Mouse (Mus musculus): ENCODE data around the gene Rpp25l. TPM values are rescaled to one million over a fixed set of nuclear protein-coding genes. Genes with fewer than 3 reads are reported as not detected.

The Rpp25l gene
- polyA plus RNA-seq, 1 experiment from 2014 or later = 38.0 TPM

DNA sequence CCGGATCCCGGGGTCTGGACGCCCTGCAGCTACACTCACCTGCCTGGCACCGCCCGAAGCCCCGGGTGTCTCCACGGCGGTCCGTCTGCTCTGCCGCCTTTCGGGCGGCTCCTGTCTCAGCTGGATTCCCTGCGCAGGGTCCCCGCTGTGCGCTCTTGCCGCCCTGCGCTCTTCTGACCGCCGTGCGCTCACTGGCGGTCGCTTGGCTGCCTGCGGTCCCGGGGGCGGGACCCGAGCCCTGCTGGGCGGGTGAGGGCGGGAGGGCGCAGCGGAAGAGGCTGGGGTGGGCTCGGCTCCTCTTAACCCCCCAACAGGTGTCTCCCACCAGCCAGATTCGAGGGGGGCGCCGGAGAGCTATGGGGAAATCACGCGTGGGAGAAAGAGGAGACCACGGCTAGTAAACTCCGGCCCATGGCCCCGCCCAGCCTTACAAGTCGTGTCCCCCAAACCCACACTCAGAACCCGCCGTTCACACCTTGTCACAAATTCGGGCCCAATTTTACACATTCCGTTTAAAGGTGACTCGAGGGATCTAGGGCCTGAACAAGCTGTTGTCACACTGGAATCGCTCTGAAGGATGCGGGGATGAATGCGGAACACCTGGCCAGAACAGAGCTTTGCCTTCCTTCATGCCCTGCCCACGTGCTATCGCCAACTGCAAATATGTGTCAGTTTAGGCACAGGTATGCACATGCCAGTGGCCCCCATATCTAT, 17.9 kb upstream of the Rpp25l start, which contains the start of gene Arid3c:
TSS of gene Arid3c (minus strand) at position 91 of the 714 bp plus-strand sequence.
- peak within 1 kb of the TSS; percentile 60 for H3K4me2 ChIP-seq (replicated peaks; ENCODE audit: low read depth)
- ATAC-seq (ENCODE audit: low FRiP score, low TSS enrichment) (peak; percentile 35), DNase-seq (ENCODE audit: low spot score) (no peak)
- TF ChIP-seq EP300 (optimal IDR thresholded peaks at IDR 0.05) (no peak), CTCF (IDR thresholded peaks at IDR 0.05; ENCODE audit: low read depth) (no peak)
- WGBS = 1% methylated on average over 43 of the region's 50 CpGs
- H3K9me3 ChIP-seq (ENCODE audit: control insufficient read depth, low read length) = no peaks in the 10 kb centered on the region
- peak within 1 kb of the TSS; percentile 32 for H3K4me3 ChIP-seq (ENCODE audit: low read depth, low read length)
- no peaks in the 10 kb centered on the region for H3K4me1 ChIP-seq (replicated peaks; ENCODE audit: control insufficient read depth, insufficient read depth)
- H3K36me3 ChIP-seq (ENCODE audit: control insufficient read depth, insufficient read depth, low read length) = no peaks in the 10 kb centered on the region
- H3K27me3 ChIP-seq (ENCODE audit: control insufficient read depth, insufficient read depth, low read length) = peaks cover 11% of the 10 kb centered on the region
- no peak within 1 kb of the TSS for H3K27ac ChIP-seq (replicated peaks)
- H3K9ac ChIP-seq (ENCODE audit: low read length) = 0 out of 2 replicates have a peak within 1 kb of the TSS, but pooled peaks have one; percentile 35

DNA sequence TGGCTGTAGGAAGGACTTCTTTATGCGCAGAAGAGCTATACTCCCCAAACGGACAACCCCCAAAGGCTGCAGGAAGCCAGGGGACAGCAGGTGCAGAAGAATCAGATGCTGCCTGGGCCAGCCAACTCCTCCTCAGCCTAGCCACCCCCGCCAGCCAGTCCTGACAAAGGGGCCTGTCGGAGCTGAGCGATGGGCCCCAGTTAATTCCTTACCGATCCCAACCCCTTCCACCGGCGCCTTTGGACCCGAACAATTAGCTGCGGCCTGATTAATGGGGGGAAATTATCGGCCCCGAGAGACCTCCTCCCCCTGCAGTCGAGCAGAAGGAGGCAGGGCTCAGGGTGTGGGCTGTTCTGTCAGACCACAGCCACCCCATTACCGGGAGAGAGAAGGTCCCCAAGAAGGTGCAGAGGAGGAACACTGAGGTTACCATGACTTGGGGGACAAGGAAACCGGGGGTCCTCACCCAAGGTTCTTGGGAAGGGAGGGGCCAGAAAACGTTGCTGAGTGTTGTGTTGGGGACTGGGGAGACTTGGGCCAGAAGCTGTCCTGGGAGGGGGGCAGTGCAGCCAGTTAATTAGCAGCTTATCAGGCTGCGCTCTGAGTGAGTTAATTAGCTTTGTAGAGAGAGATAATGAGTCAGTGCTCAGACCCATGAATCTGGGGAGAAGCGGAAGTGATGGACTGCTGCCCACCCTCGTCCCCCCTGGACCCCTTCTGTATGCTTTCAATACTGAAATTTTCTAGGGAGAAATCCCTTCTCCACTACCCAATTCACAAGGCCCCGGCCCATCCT, 13.7 kb upstream of the Rpp25l start:
- Histone ChIP-seq H3K4me2 (replicated peaks; ENCODE audit: low read depth) (no peak overlapping the region), H3K36me3 (ENCODE audit: control insufficient read depth, insufficient read depth, low read length) (no peaks in the 10 kb centered on the region), H3K27me3 (ENCODE audit: control insufficient read depth, insufficient read depth, low read length) (peaks cover 16% of the 10 kb centered on the region), H3K27ac (replicated peaks) (no peak overlapping the region), H3K4me3 (ENCODE audit: low read depth, low read length) (no peak overlapping the region), H3K9me3 (ENCODE audit: control insufficient read depth, low read length) (no peaks in the 10 kb centered on the region), H3K4me1 (replicated peaks; ENCODE audit: control insufficient read depth, insufficient read depth) (no peaks in the 10 kb centered on the region), H3K9ac (ENCODE audit: low read length) (no peak overlapping the region)
- WGBS = 21% methylated on average over 20 of the region's 20 CpGs
- ATAC-seq (ENCODE audit: low FRiP score, low TSS enrichment) (no peak), DNase-seq (ENCODE audit: low spot score) (no peak)
- TF ChIP-seq CTCF (IDR thresholded peaks at IDR 0.05; ENCODE audit: low read depth) (no peak), EP300 (optimal IDR thresholded peaks at IDR 0.05) (no peak)

DNA sequence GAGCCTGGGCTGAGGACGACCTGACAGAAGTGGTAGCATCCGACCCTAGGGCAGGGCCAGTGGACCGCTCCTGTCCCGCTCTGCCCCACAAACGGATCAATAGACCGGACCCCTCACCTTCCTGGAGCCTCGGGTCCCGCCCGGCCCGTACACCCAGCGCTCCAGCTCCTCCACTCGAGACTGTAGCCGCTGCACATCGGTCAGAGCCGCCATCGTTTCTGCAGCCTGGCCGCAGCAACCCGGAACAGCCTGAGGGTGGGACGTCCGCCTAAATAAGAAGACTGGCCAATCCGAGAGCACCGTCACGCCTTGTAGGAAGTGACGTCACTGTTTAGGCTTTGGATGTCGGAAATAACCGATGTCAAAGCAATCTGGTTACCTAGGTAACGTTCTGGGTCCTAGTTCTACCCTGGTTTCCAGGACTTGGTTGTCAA, 9.6 kb upstream of the Rpp25l start, which contains the start of gene Dctn3:
TSS of gene Dctn3 (minus strand) at position 253 of the 434 bp plus-strand sequence.
- H3K4me2 ChIP-seq (replicated peaks; ENCODE audit: low read depth) = peak within 1 kb of the TSS; percentile 84
- TF ChIP-seq EP300 (optimal IDR thresholded peaks at IDR 0.05) = no peak
- TF ChIP-seq CTCF (IDR thresholded peaks at IDR 0.05; ENCODE audit: low read depth) = no peak
- peak within 1 kb of the TSS; percentile 89 for H3K9ac ChIP-seq (ENCODE audit: low read length)
- ATAC-seq (ENCODE audit: low FRiP score, low TSS enrichment) (peak; percentile 97), DNase-seq (ENCODE audit: low spot score) (peak; percentile 88)
- H3K36me3 ChIP-seq (ENCODE audit: control insufficient read depth, insufficient read depth, low read length) = peaks cover 9% of the 10 kb centered on the region; the same call in 1 of the 2 replicates
- H3K27ac ChIP-seq (replicated peaks) = no peak within 1 kb of the TSS
- no peaks in the 10 kb centered on the region; the same call in 1 of the 2 replicates for H3K4me1 ChIP-seq (replicated peaks; ENCODE audit: control insufficient read depth, insufficient read depth)
- WGBS = under 1% methylated on average over 27 of the region's 27 CpGs
- H3K27me3 ChIP-seq (ENCODE audit: control insufficient read depth, insufficient read depth, low read length) = peaks cover 7% of the 10 kb centered on the region
- H3K4me3 ChIP-seq (ENCODE audit: low read depth, low read length) = peak within 1 kb of the TSS; percentile 89
- H3K9me3 ChIP-seq (ENCODE audit: control insufficient read depth, low read length) = no peaks in the 10 kb centered on the region

DNA sequence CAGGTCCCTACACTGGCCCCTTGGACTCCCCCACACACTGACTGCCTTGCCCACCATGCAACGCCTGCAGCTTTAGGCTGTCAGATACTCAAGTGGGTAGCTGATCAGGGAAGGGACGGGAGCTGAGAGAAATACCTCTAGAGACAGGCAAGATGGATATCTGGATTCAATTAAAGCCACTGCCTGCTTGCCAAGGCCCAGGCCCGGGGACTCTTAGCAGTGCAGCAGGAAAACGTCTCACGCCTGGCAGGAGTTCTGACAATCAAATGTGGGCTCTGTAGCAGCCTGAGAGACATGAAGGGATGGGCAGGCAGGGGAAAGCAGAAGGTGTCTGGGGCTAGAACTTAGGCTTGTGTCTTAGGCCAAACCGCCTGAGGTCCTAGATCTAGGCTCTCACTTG, 3.5 kb upstream of the Rpp25l start:
- Histone ChIP-seq H3K9ac (ENCODE audit: low read length) (no peak overlapping the region; the same call in 1 of the 2 replicates), H3K9me3 (ENCODE audit: control insufficient read depth, low read length) (no peaks in the 10 kb centered on the region), H3K27ac (replicated peaks) (no peak overlapping the region), H3K4me1 (replicated peaks; ENCODE audit: control insufficient read depth, insufficient read depth) (peaks cover 7% of the 10 kb centered on the region), H3K4me3 (ENCODE audit: low read depth, low read length) (no peak overlapping the region), H3K4me2 (replicated peaks; ENCODE audit: low read depth) (no peak overlapping the region), H3K36me3 (ENCODE audit: control insufficient read depth, insufficient read depth, low read length) (peaks cover 12% of the 10 kb centered on the region), H3K27me3 (ENCODE audit: control insufficient read depth, insufficient read depth, low read length) (no peaks in the 10 kb centered on the region)
- ATAC-seq (ENCODE audit: low FRiP score, low TSS enrichment) (no peak), DNase-seq (ENCODE audit: low spot score) (no peak)
- TF ChIP-seq EP300 (optimal IDR thresholded peaks at IDR 0.05) (no peak), CTCF (IDR thresholded peaks at IDR 0.05; ENCODE audit: low read depth) (no peak)
- WGBS = 63% methylated on average over 6 of the region's 6 CpGs

DNA sequence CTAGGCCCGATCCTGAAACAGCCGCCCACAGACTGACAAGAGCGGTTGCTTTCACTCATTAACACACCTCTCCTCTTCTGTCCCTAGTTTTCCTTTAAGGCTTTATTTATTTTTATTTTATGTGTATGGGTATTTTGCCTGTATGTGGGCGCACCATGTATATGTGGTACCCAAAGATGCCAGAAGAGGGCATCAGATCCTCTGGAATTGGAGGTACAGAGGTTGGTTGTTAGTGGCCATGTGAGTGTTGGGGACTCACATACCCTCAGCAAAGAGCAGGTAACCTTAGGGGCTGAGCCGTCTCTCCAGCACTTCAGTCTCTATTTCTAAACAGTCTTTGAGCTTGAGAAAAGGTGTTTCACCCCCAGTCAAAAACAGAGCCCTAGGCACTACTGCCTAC, 2.3 kb upstream of the Rpp25l start:
- TF ChIP-seq CTCF (IDR thresholded peaks at IDR 0.05; ENCODE audit: low read depth) (peak; percentile 74), EP300 (optimal IDR thresholded peaks at IDR 0.05) (no peak)
- WGBS = 83% methylated on average over 5 of the region's 5 CpGs
- peaks cover 8% of the 10 kb centered on the region for H3K4me1 ChIP-seq (replicated peaks; ENCODE audit: control insufficient read depth, insufficient read depth)
- DNase-seq (ENCODE audit: low spot score) = no peak
- H3K4me2 ChIP-seq (replicated peaks; ENCODE audit: low read depth) = no peak overlapping the region
- no peak overlapping the region for H3K27ac ChIP-seq (replicated peaks)
- H3K36me3 ChIP-seq (ENCODE audit: control insufficient read depth, insufficient read depth, low read length) = peaks cover 12% of the 10 kb centered on the region
- no peaks in the 10 kb centered on the region for H3K27me3 ChIP-seq (ENCODE audit: control insufficient read depth, insufficient read depth, low read length)
- no peak overlapping the region for H3K4me3 ChIP-seq (ENCODE audit: low read depth, low read length)
- ATAC-seq (ENCODE audit: low FRiP score, low TSS enrichment) = no peak
- H3K9me3 ChIP-seq (ENCODE audit: control insufficient read depth, low read length) = no peaks in the 10 kb centered on the region
- H3K9ac ChIP-seq (ENCODE audit: low read length) = no peak overlapping the region
